Comparison of ENCODE assay signal across 8 mouse cellular contexts in genomic region chr10:126833006-126833405, GRCm38 (mm10).
A peak's percentile ranks its signal among the peaks of the same experiment; 100 is the strongest.
DNase-seq lines count a peak whose midpoint lies in the region; ATAC-seq and TF ChIP-seq lines count a peak whose summit lies in the region.

No protein-coding gene starts in this region.

- H3K4me1 ChIP-seq in heart, adult 2 months (ENCODE audit: control insufficient read depth, insufficient read depth, low read length), result no peaks in the 10 kb centered on the region
- no peaks in the 10 kb centered on the region for H3K4me1 ChIP-seq in heart, embryonic 10.5 days
- no peaks in the 10 kb centered on the region for H3K4me1 ChIP-seq in midbrain, embryonic 11.5 days (ENCODE audit: control insufficient read depth, insufficient read depth, low read length)
- H3K4me1 ChIP-seq in midbrain, embryonic 15.5 days, result peaks cover 7% of the 10 kb centered on the region; the same call in 1 of the 2 replicates
- no peaks in the 10 kb centered on the region for H3K4me1 ChIP-seq in liver, postnatal 0 days (ENCODE audit: insufficient read depth)

- no peak for TF ChIP-seq POLR2A in heart, adult 2 months (IDR thresholded peaks at IDR 0.05; ENCODE audit: insufficient read depth, low read depth, low read length)

- DNase-seq in heart, adult 2 months, result peak in 1 of 2 experiments; percentile 23
- DNase-seq in heart, embryonic 10.5 days (ENCODE audit: low spot score), result no peak
- peak; percentile 94 for DNase-seq in midbrain, embryonic 11.5 days (ENCODE audit: low spot score, missing footprints)
- peak; percentile 83 for DNase-seq in ZHBTc4 (ENCODE audit: low read depth, low spot score)
- peak; percentile 44 for DNase-seq in liver, postnatal 0 days
- DNase-seq in yolk sac, embryonic 10.5 days (ENCODE audit: low spot score), result no peak
- no peak for DNase-seq in thymus, postnatal 0 days (ENCODE audit: low spot score)

- intact Hi-C loops in heart, adult 2 months (cut with DNase I), result loop anchor here (2.0 kb wide), 1 partner anchor 36 kb away; no protein-coding TSS in a partner anchor

- no peak overlapping the region for H3K9ac ChIP-seq in heart, adult 2 months (ENCODE audit: low read depth, low read length)
- no peak overlapping the region for H3K9ac ChIP-seq in midbrain, embryonic 11.5 days (ENCODE audit: low read length)
- H3K9ac ChIP-seq in midbrain, embryonic 15.5 days, result no peak overlapping the region
- no peak overlapping the region for H3K9ac ChIP-seq in liver, postnatal 0 days (replicated peaks)

- WGBS in heart, adult 2 months, result 34% methylated on average over 5 of the region's 5 CpGs
- WGBS in heart, embryonic 10.5 days, result 34% methylated on average over 5 of the region's 5 CpGs
- 18% methylated on average over 5 of the region's 5 CpGs for WGBS in midbrain, embryonic 11.5 days
- whole genome bisulfite sequencing in midbrain, embryonic 15.5 days, result 15% methylated on average over 5 of the region's 5 CpGs
- 47% methylated on average over 5 of the region's 5 CpGs for WGBS in liver, postnatal 0 days (ENCODE audit: insufficient replicate concordance)

- no peak overlapping the region for H3K4me3 ChIP-seq in heart, adult 2 months
- no peak overlapping the region for H3K4me3 ChIP-seq in heart, embryonic 10.5 days
- H3K4me3 ChIP-seq in midbrain, embryonic 11.5 days (ENCODE audit: low read depth, low read length), result no peak overlapping the region
- H3K4me3 ChIP-seq in midbrain, embryonic 15.5 days, result no peak overlapping the region
- no peak overlapping the region for H3K4me3 ChIP-seq in liver, postnatal 0 days (ENCODE audit: low read depth, low read length)

- no peak overlapping the region for H3K4me2 ChIP-seq in midbrain, embryonic 11.5 days
- no peak overlapping the region for H3K4me2 ChIP-seq in midbrain, embryonic 15.5 days
- no peak overlapping the region for H3K4me2 ChIP-seq in liver, postnatal 0 days (ENCODE audit: low read depth, low read length)

- peak; percentile 60 for TF ChIP-seq CTCF in heart, adult 2 months (IDR thresholded peaks at IDR 0.05)
- TF ChIP-seq CTCF in liver, postnatal 0 days (IDR thresholded peaks at IDR 0.05; ENCODE audit: low read depth), result peak; percentile 71

- no peaks in the 10 kb centered on the region for H3K27me3 ChIP-seq in heart, adult 2 months (ENCODE audit: control insufficient read depth, insufficient read depth, low read length)
- H3K27me3 ChIP-seq in heart, embryonic 10.5 days (ENCODE audit: insufficient read depth, poor library complexity, severe bottlenecking), result no peaks in the 10 kb centered on the region
- no peaks in the 10 kb centered on the region for H3K27me3 ChIP-seq in midbrain, embryonic 11.5 days (ENCODE audit: control insufficient read depth, insufficient read depth, low read length)
- no peaks in the 10 kb centered on the region for H3K27me3 ChIP-seq in midbrain, embryonic 15.5 days (replicated peaks)
- no peaks in the 10 kb centered on the region for H3K27me3 ChIP-seq in liver, postnatal 0 days (ENCODE audit: insufficient read depth, low read length)

- no peaks in the 10 kb centered on the region for H3K79me2 ChIP-seq in heart, adult 2 months (replicated peaks; ENCODE audit: control insufficient read depth, insufficient read depth, low read length)

- no peak for TF ChIP-seq EP300 in heart, adult 2 months (IDR thresholded peaks at IDR 0.05; ENCODE audit: insufficient read depth, low read depth, low read length)
- TF ChIP-seq EP300 in liver, postnatal 0 days (IDR thresholded peaks at IDR 0.05; ENCODE audit: low read depth), result no peak

- H3K9me3 ChIP-seq in heart, embryonic 10.5 days, result no peaks in the 10 kb centered on the region
- no peaks in the 10 kb centered on the region for H3K9me3 ChIP-seq in midbrain, embryonic 11.5 days (ENCODE audit: control insufficient read depth, low read length)
- no peaks in the 10 kb centered on the region for H3K9me3 ChIP-seq in midbrain, embryonic 15.5 days
- H3K9me3 ChIP-seq in liver, postnatal 0 days (ENCODE audit: low read length), result no peaks in the 10 kb centered on the region; the same call in 1 of the 2 replicates

- H3K27ac ChIP-seq in heart, adult 2 months, result no peak overlapping the region
- no peak overlapping the region for H3K27ac ChIP-seq in heart, embryonic 10.5 days
- H3K27ac ChIP-seq in midbrain, embryonic 11.5 days (ENCODE audit: low read depth, low read length), result no peak overlapping the region
- no peak overlapping the region for H3K27ac ChIP-seq in midbrain, embryonic 15.5 days
- H3K27ac ChIP-seq in liver, postnatal 0 days (ENCODE audit: low read depth), result no peak overlapping the region

- peak; percentile 65; the same call in 1 of the 2 replicates for ATAC-seq in midbrain, embryonic 11.5 days (ENCODE audit: low FRiP score)
- no peak for ATAC-seq in midbrain, embryonic 15.5 days (replicated peaks)
- no peak for ATAC-seq in liver, postnatal 0 days

- H3K36me3 ChIP-seq in heart, adult 2 months (ENCODE audit: control insufficient read depth, insufficient read depth, low read length), result no peaks in the 10 kb centered on the region
- H3K36me3 ChIP-seq in heart, embryonic 10.5 days, result no peaks in the 10 kb centered on the region
- H3K36me3 ChIP-seq in midbrain, embryonic 11.5 days (ENCODE audit: control insufficient read depth, insufficient read depth, low read length), result no peaks in the 10 kb centered on the region
- no peaks in the 10 kb centered on the region for H3K36me3 ChIP-seq in midbrain, embryonic 15.5 days (replicated peaks)
- no peaks in the 10 kb centered on the region for H3K36me3 ChIP-seq in liver, postnatal 0 days (replicated peaks; ENCODE audit: insufficient read depth, low read length)

Comparison
In these comparisons a context has a peak if more than half of its experiments do, and no peak if none do; other contexts are left out.
1. DNase-seq: peak in midbrain, embryonic 11.5 days (single experiment), ZHBTc4 (single experiment) and liver, postnatal 0 days (single experiment); none in heart, embryonic 10.5 days (single experiment), yolk sac, embryonic 10.5 days (single experiment) and thymus, postnatal 0 days (single experiment).